Mouse (Mus musculus) MEL (cell line): Measurements from ENCODE around the gene Tsnaxip1.

Experiments used
- CHD2 ChIP-seq: IDR thresholded peaks from 2 replicates; pipeline ENCODE4 v1.6.1; 2011; ENCODE audit warnings: low read length, improper control_type of control experiment
- CTCF ChIP-seq, 3 experiments: IDR thresholded peaks in 2 of 3; conservative IDR thresholded peaks in 1 of 3; 2 replicates each; pipeline ENCODE4 v1.5.1; 2011 to 2012; ENCODE audit warnings: low read length in 3 of 3, low read depth in 2 of 3, mild to moderate bottlenecking in 2 of 3, improper control_type of control experiment in 1 of 3, inconsistent platforms in 1 of 3, mixed read lengths in 1 of 3, moderate library complexity in 1 of 3; ENCODE audit not compliant: control insufficient read depth in 1 of 3, insufficient read depth in 1 of 3, poor library complexity in 1 of 3, severe bottlenecking in 1 of 3
- ELF1 ChIP-seq: IDR thresholded peaks from 2 replicates; pipeline ENCODE4 v1.6.1; 2014; ENCODE audit warnings: low read depth, mild to moderate bottlenecking, inconsistent platforms, low read length, improper control_type of control experiment, moderate library complexity
- EP300 ChIP-seq, 2 experiments: IDR thresholded peaks; 2 replicates each; pipeline ENCODE4 v1.6.1; 2011; ENCODE audit warnings: improper control_type of control experiment in 2 of 2, low read length in 2 of 2, low read depth in 1 of 2, mild to moderate bottlenecking in 1 of 2
- GABPA ChIP-seq: IDR thresholded peaks from 2 replicates; pipeline ENCODE4 v1.6.1; 2012; ENCODE audit warnings: low read depth, mild to moderate bottlenecking, inconsistent platforms, low read length, improper control_type of control experiment, moderate library complexity
- HCFC1 ChIP-seq: IDR thresholded peaks from 2 replicates; pipeline ENCODE4 v1.6.1; 2012; ENCODE audit warnings: low read depth, mild to moderate bottlenecking, inconsistent platforms, low read length, improper control_type of control experiment, moderate library complexity
- JUND ChIP-seq: IDR thresholded peaks from 2 replicates; pipeline ENCODE4 v1.6.1; 2011; ENCODE audit warnings: low read depth, mild to moderate bottlenecking, improper control_type of control experiment, low read length
- MAX ChIP-seq: IDR thresholded peaks from 2 replicates; pipeline ENCODE4 v1.6.1; 2011; ENCODE audit warnings: low read length, improper control_type of control experiment
- POLR2A ChIP-seq, 2 experiments: IDR thresholded peaks; 2 replicates each; pipeline ENCODE4 v1.6.1; 2011 to 2012; ENCODE audit warnings: low read length in 2 of 2, mild to moderate bottlenecking in 2 of 2, control low read depth in 1 of 2, improper control_type of control experiment in 1 of 2, low read depth in 1 of 2, moderate library complexity in 1 of 2; ENCODE audit not compliant: control insufficient read depth in 1 of 2, insufficient read depth in 1 of 2, poor library complexity in 1 of 2
- USF1 ChIP-seq: IDR thresholded peaks from 2 replicates; pipeline ENCODE4 v1.6.1; 2014; ENCODE audit warnings: low read depth, mild to moderate bottlenecking, inconsistent platforms, low read length, improper control_type of control experiment, moderate library complexity
- ZKSCAN1 ChIP-seq: IDR thresholded peaks from 2 replicates; pipeline ENCODE4 v1.6.1; 2012; ENCODE audit warnings: low read depth, mild to moderate bottlenecking, inconsistent platforms, low read length, improper control_type of control experiment, moderate library complexity

DNA sequence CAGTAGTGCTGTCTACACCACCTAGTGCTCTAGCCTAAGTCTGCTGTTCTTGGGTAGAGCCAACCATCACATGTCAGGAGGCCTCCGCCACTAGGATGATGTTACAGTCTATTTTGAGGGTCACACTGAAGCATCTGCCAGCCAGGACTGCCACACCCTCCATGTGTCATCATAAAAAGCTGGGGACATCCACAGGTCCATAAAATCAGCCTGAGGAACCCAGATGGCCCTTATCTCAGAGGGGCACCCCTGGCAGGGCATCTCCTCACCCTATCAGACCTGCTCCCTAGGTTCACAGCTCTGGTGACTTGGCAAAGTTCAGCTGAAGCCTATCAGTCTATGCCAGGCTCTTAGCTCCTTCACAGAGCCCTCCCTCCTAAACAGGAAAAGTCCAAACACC lies 6.6 kb upstream of the Tsnaxip1 start:
- TF ChIP-seq MAX (0 out of 2 replicates have a peak, but pooled peaks have one; percentile 39), EP300 (IDR thresholded peaks at IDR 0.05; ENCODE audit: low read depth in 1 of 2, low read length in 2 of 2) (peak; percentile 77 to 91), CTCF (IDR thresholded peaks at IDR 0.05 in 2 of 3, conservative IDR thresholded peaks at IDR 0.05 in 1 of 3; ENCODE audit: control insufficient read depth in 1 of 3, insufficient read depth in 1 of 3, low read depth in 2 of 3, low read length in 3 of 3, poor library complexity in 1 of 3, severe bottlenecking in 1 of 3) (no peak), ZKSCAN1 (no peak), ELF1 (no peak), USF1 (no peak), CHD2 (no peak), HCFC1 (no peak), POLR2A (IDR thresholded peaks at IDR 0.05; ENCODE audit: control insufficient read depth in 1 of 2, insufficient read depth in 1 of 2, low read depth in 1 of 2, low read length in 2 of 2, poor library complexity in 1 of 2) (no peak), GABPA (no peak), JUND (no peak)
